Mouse (Mus musculus): ENCODE measurements around the gene Csf2rb. TPM values are rescaled to one million over a fixed set of nuclear protein-coding genes. Genes with fewer than 3 reads are reported as not detected.
"Not testable (repeated sequence)": the region's sequence is repeated elsewhere in the genome, so short reads cannot be mapped to it uniquely, and the experiment has no call there.

The Csf2rb gene
- polyA plus RNA-seq, 1 experiment from 2014 or later = 0.91 TPM

DNA sequence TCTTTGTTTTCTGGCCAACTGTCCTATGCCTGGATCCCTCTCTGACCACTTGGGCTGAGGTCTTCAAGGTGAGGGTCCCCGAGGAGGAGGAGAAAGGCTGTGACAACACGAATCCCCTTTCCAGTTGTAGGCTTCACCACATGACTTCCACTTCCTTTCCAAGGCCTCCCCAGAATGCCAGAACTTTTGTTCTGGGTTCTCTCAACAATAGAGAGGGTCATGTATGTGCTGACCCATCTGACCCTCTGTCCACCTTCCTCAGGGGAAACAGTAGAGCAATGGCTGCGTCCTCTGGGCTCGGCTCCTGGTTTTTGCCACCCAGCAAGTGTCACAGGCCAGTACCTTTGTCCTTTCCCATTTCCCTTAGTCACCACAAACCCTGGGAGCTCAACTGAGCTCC is 14.6 kb upstream of the Csf2rb start:
- no peaks in the 10 kb centered on the region for H3K27me3 ChIP-seq
- WGBS = 80% methylated on average over 4 of the region's 4 CpGs
- H3K4me3 ChIP-seq (replicated peaks) = no peak overlapping the region
- no peaks in the 10 kb centered on the region for H3K36me3 ChIP-seq (replicated peaks)
- ATAC-seq (ENCODE audit: low FRiP score) = no peak
- H3K27ac ChIP-seq = no peak overlapping the region
- H3K9me3 ChIP-seq = no peaks in the 10 kb centered on the region
- H3K9ac ChIP-seq = no peak overlapping the region
- H3K4me1 ChIP-seq = no peaks in the 10 kb centered on the region
- H3K4me2 ChIP-seq = no peak overlapping the region

DNA sequence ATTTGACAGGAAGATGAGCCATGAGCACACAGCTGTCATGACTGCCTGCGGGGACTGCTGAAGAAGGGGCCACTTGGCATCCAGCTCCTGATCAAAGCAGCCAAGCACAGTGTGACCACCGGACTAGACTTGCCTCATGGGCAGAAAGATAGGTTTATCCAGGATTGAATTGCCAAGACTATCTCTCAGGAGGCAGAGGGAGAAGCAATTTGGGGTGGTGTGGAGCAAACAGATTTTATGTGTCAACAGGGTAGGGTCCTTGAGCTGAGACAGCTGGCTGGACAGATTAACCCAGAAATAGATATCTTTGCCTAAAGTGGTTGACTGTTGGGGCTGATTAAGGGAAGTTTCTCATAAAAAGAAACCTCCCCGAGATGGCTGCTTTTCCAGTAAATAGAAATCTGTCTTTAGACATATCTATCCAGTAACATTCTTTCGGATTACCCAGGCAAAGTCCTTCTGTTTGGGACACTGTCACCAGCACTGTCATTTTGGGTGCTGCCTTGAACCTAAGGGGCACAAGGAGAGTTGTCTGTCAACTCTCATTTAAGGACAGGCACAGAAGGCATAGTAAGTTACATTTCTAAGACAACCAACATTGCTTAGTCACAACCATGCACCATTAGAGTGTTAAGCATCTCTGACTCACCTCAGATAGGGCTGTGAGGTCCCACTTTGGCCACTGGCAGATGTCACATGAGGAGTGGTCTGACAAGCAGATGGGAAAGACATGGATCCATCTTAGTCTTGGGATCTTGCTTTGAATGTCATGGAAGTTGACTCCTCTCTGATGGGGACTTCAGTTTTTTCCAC is 12.9 kb upstream of the Csf2rb start:
- H3K36me3 ChIP-seq (replicated peaks); H3K4me2 ChIP-seq; H3K27me3 ChIP-seq; H3K9ac ChIP-seq; ATAC-seq (ENCODE audit: low FRiP score); H3K9me3 ChIP-seq; H3K4me1 ChIP-seq; H3K4me3 ChIP-seq (replicated peaks); H3K27ac ChIP-seq: not testable (repeated sequence)
- WGBS = 83% methylated on average over 4 of the region's 4 CpGs

DNA sequence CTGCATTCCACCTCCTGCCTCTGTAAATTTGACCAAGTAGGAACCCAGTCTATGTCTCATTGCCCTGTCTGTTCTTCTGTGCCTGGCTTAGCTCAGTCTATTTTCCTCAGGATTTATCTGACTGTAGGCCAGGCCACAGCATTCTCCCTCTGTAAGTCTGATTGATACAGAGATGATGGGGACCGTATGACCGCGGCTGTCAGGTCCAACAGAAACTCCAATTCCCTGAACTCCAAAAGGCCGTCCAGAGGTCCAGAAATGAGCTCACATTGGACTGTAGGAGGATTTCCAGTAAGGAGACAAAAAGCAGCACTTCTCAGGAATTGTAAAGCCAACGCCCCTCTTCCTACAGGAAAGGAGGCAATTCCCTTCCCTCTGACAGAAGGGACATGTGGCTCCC is 11.9 kb upstream of the Csf2rb start:
- not testable (repeated sequence) for H3K9me3 ChIP-seq; H3K4me2 ChIP-seq; H3K9ac ChIP-seq; ATAC-seq (ENCODE audit: low FRiP score); H3K27me3 ChIP-seq; H3K27ac ChIP-seq; H3K4me3 ChIP-seq (replicated peaks); H3K36me3 ChIP-seq (replicated peaks); H3K4me1 ChIP-seq
- 88% methylated on average over 5 of the region's 5 CpGs for WGBS

DNA sequence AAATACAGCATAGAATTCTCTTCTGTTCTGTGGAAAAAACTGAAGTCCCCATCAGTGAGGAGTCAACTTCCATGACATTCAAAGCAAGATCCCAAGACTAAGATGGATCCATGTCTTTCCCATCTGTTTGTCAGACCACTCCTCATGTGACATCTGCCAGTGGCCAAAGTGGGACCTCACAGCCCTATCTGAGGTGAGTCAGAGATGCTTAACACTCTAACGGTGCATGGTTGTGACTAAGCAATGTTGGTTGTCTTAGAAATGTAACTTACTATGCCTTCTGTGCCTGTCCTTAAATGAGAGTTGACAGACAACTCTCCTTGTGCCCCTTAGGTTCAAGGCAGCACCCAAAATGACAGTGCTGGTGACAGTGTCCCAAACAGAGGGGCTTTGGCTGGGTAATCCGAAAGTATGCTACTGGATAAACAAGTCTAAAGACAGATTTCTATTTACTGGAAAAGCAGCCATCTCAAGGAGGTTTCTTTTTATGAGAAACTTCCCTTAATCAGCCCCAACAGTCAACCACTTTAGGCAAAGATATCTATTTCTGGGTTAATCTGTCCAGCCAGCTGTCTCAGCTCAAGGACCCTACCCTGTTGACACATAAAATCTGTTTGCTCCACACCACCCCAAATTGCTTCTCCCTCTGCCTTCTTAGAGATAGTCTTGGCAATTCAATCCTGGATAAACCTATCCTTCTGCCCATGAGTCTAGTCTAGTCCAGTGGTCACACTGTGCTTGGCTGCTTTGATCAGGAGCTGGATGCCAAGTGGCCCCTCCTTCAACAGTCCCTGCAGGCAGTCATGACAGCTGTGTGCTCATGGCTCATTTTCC is 7.0 kb upstream of the Csf2rb start:
- not testable (repeated sequence) for ATAC-seq (ENCODE audit: low FRiP score); H3K27ac ChIP-seq; H3K9ac ChIP-seq; H3K4me1 ChIP-seq; H3K36me3 ChIP-seq (replicated peaks); H3K4me2 ChIP-seq; H3K27me3 ChIP-seq; H3K4me3 ChIP-seq (replicated peaks); H3K9me3 ChIP-seq
- WGBS = 92% methylated on average over 2 of the region's 2 CpGs

DNA sequence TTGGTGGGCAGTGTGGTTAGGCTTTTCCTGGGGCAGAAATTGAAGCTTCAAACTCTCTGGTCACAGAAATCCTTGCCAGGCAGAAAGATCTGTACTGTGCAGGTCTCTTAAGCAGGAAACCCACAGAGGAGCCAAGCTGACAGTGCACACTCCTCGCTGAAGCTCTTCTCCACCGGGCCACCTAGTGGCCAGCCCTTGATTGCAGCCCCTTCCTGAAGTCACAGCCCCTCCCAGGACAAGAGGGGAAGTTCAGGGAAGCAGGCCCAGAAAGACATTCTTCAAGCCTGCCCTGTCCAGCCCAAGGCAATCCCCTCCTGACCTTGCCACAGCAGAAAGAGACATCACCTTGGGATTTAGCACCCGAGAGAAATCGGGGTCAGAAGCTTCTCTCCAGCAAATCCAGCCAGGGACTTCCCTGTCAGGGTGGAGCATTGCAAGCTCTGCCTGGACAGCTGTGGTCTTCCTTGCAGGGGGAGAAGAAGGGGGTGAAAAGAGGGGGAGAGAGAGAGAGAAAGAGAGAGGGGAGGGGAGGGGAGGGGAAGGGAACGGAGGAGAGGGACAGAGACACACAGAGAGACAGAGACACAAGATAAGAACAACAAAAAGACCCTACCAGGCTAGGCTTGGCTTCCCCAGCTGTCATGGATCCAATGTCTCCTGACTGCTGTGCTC is 4.6 kb upstream of the Csf2rb start:
- H3K4me1 ChIP-seq = no peaks in the 10 kb centered on the region
- H3K9me3 ChIP-seq = no peaks in the 10 kb centered on the region
- H3K36me3 ChIP-seq (replicated peaks) = no peaks in the 10 kb centered on the region
- H3K4me3 ChIP-seq (replicated peaks) = no peak overlapping the region
- no peak for ATAC-seq (ENCODE audit: low FRiP score)
- H3K4me2 ChIP-seq = no peak overlapping the region
- H3K27me3 ChIP-seq = no peaks in the 10 kb centered on the region
- no peak overlapping the region for H3K9ac ChIP-seq
- H3K27ac ChIP-seq = no peak overlapping the region
- WGBS = 22% methylated on average over 5 of the region's 5 CpGs

DNA sequence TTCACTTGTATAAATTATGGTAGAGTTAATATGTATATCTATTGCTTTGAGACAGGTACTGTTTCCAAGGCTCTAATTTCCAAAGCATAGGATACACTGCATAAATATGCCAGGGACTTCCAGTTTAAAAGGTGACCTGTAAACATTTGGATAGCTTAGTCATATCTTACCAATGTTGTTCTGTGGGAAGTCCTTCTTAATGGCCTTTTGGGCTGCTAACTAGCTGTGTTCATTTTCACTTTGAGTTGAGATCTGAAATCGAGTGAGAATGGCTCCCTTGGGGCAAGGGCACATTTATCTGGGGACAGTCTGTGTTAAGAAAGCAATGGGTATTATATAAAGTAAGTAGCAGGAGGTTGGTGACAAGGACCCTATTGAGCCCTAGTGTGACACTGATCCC is 2.2 kb upstream of the Csf2rb start:
- Histone ChIP-seq H3K9ac (no peak overlapping the region), H3K27ac (no peak overlapping the region), H3K36me3 (replicated peaks) (no peaks in the 10 kb centered on the region), H3K4me3 (replicated peaks) (no peak overlapping the region), H3K27me3 (no peaks in the 10 kb centered on the region), H3K4me1 (peaks cover 1% of the 10 kb centered on the region; the same call in 1 of the 2 replicates), H3K4me2 (no peak overlapping the region), H3K9me3 (no peaks in the 10 kb centered on the region)
- WGBS = 73% methylated on average over 1 of the region's 1 CpGs
- no peak for ATAC-seq (ENCODE audit: low FRiP score)

DNA sequence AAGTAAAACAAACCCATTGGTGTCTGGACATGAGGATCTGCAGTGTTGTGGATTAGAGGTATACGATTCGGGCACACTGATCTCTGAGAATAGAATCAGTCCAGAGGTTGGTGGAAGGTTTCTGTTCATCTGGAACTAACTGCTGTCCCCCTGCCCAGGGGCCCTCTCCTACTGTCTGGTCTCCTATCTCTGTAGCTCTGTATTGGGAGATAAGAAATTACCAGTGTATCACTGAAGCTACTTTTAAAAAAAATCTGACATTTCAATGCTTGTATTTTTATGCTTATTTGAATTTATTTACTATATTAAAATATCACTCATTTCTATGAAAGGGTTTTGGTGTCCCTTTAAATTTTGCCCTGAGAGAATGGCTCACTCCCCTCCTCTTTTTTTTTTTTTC is 1.3 kb upstream of the Csf2rb start:
- no peaks in the 10 kb centered on the region for H3K9me3 ChIP-seq
- 95% methylated on average over 2 of the region's 2 CpGs for WGBS
- no peak for ATAC-seq (ENCODE audit: low FRiP score)

DNA sequence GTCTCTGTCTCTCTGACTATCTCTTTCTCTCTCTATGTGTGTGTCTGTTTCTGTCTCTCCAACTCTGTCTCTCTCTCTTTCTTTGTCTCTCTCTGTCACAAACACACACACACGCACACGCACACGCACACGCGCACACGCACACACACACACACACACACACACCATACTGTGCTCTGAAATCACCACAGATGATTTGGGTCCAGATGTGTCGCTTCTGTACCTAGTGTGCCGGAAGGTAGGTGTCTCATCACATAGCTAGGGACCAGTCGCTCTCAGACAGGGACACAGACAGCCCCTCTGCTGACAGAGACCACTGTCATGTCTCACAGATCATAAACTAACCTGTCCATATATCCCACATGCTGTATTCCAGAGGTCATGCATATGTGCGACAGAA is 1.2 kb downstream of the Csf2rb start:
- H3K4me2 ChIP-seq = no peak overlapping the region
- H3K9me3 ChIP-seq = no peaks in the 10 kb centered on the region
- H3K27me3 ChIP-seq = no peaks in the 10 kb centered on the region
- 92% methylated on average over 10 of the region's 10 CpGs for WGBS
- no peak overlapping the region for H3K27ac ChIP-seq
- H3K9ac ChIP-seq = no peak overlapping the region
- ATAC-seq (ENCODE audit: low FRiP score) = no peak
- peaks cover 5% of the 10 kb centered on the region; the same call in 1 of the 2 replicates for H3K4me1 ChIP-seq
- no peak overlapping the region for H3K4me3 ChIP-seq (replicated peaks)
- no peaks in the 10 kb centered on the region for H3K36me3 ChIP-seq (replicated peaks)

More for the DNA sequence above, 1.3 kb upstream of the Csf2rb start:
- Histone ChIP-seq H3K27me3 (no peaks in the 10 kb centered on the region), H3K27ac (no peak overlapping the region), H3K36me3 (replicated peaks) (no peaks in the 10 kb centered on the region), H3K9ac (no peak overlapping the region), H3K4me2 (no peak overlapping the region), H3K4me3 (replicated peaks) (no peak overlapping the region), H3K4me1 (peaks cover 5% of the 10 kb centered on the region; the same call in 1 of the 2 replicates)

DNA sequence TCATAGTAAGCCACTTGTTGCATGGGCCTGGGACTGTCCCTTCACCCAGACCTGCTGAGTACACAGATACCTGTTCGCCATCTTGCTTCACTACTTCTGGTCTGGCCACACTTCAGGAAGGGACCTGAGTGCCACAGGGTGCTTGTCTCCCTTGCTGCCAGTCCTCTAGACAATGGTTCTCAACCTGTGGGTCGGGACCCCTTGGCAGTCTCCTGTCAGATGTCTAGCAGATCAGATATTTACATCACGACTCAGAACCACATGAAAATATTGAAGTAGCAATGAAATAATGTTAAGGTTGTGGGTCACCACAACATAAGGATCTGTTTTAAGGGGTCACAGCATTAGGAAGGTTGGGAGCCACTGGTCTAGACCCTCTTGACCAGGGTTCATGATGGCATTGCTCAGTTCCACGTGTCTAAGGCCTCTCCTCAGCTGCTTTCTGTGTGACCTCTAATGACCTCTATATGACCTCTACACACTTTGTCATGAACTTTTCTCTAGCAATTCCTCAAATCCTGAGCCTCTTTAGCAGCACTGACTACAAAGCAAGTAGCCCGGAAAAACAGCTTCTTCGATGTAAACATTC is 2.3 kb downstream of the Csf2rb start:
- H3K36me3 ChIP-seq (replicated peaks); H3K27me3 ChIP-seq; H3K9ac ChIP-seq; ATAC-seq (ENCODE audit: low FRiP score); H3K4me1 ChIP-seq; H3K27ac ChIP-seq; H3K9me3 ChIP-seq; H3K4me2 ChIP-seq; H3K4me3 ChIP-seq (replicated peaks): not testable (repeated sequence)
- WGBS = 80% methylated on average over 6 of the region's 6 CpGs

DNA sequence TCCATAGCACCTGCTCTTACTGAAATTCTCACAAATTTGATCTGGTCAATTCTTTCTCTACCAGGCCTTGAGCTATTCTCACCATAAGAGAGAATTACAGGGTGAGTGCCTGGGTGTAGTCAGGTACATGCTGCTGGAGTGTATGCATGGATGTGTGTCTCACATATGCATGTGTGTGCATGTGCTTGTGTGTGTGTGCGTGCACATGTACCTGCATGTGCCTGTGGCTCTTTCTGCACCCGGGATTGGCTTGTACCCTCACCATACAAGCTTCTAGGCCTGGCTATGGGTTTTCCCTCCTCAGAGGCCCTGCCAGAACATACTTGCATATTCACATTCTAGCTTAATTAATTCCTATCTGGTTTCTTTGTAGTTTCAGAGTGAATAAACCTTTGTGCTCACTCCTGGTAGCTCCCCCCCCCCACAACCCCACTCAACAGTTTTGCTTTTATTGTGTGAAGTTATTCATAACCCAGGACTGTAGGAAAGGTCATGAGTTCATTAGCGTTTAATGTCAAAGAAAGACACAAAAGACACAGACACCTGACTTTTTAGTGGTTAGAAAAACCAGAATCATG is 3.1 kb downstream of the Csf2rb start:
- ATAC-seq (ENCODE audit: low FRiP score) = no peak

DNA sequence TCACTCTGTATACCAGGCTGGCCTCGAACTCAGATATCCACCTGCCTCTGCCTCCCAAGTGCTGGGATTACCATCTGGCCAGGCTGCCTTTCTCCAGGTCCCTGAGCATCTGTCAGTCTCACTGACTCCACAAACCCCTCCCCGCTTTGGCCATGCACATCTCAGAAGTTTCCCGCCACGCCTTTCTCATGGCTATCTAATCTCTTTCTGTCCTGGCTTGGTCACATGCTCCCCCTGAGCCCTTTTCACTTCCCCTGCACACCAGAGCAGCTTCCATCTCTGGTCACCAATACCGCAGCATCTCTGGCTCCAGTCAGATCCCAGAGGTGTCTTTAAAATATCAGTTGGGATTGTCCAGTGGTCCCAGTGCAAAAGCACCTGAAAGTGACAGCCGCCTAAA is 4.4 kb downstream of the Csf2rb start:
- H3K36me3 ChIP-seq (replicated peaks); H3K4me1 ChIP-seq; H3K4me2 ChIP-seq; H3K9ac ChIP-seq; H3K4me3 ChIP-seq (replicated peaks); ATAC-seq (ENCODE audit: low FRiP score); H3K27ac ChIP-seq; H3K9me3 ChIP-seq; H3K27me3 ChIP-seq: not testable (repeated sequence)
- 84% methylated on average over 6 of the region's 6 CpGs for WGBS

More for the DNA sequence above, 3.1 kb downstream of the Csf2rb start:
- no peaks in the 10 kb centered on the region for H3K9me3 ChIP-seq
- no peak overlapping the region for H3K4me2 ChIP-seq
- 70% methylated on average over 3 of the region's 3 CpGs for WGBS
- H3K27ac ChIP-seq = no peak overlapping the region
- H3K4me3 ChIP-seq (replicated peaks) = no peak overlapping the region
- H3K36me3 ChIP-seq (replicated peaks) = no peaks in the 10 kb centered on the region
- H3K9ac ChIP-seq = no peak overlapping the region
- H3K4me1 ChIP-seq = peaks cover 5% of the 10 kb centered on the region; the same call in 1 of the 2 replicates
- no peaks in the 10 kb centered on the region for H3K27me3 ChIP-seq

DNA sequence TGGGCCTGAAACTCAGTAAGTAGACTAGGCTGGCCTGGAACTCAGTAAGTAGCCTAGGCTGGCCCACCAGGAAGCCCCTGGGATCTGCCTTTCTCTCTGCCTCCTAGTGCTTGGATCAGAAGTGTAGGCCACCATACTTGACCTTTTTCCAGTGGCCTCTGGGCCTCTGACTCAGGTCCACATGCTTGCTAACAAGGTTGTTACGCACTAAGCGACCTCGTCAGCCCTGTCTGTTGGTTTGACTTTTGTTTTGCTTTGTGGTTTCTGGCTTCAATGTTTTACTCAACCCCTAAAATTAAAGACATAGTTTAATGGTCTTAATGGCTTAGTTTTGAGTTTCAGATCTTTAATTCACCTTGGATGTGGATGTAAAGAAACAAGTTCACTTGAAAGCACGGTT is 5.2 kb downstream of the Csf2rb start:
- Histone ChIP-seq H3K27me3 (no peaks in the 10 kb centered on the region), H3K4me1 (peaks cover 5% of the 10 kb centered on the region; the same call in 1 of the 2 replicates), H3K4me2 (no peak overlapping the region), H3K9ac (no peak overlapping the region), H3K4me3 (replicated peaks) (no peak overlapping the region), H3K27ac (no peak overlapping the region), H3K9me3 (no peaks in the 10 kb centered on the region), H3K36me3 (replicated peaks) (no peaks in the 10 kb centered on the region)
- 88% methylated on average over 4 of the region's 4 CpGs for WGBS
- no peak for ATAC-seq (ENCODE audit: low FRiP score)
